Mouse (Mus musculus) liver, embryonic 16.5 days (tissue): Measurements from ENCODE around the gene Ttpal. TPM values are rescaled to one million over a fixed set of nuclear protein-coding genes. Genes with fewer than 3 reads are reported as not detected.

Source experiments
- ATAC-seq: fragments of 200-750 bp; cut with Nextera tagmentation; 2 replicates; pipeline ENCODE4 v1.8.0; 2017; ENCODE audit warnings: low read depth, mild to moderate bottlenecking, moderate number of reproducible peaks, moderate library complexity
- H3K27ac ChIP-seq: fragments of 300-500 bp; sonication (generic); 2 replicates; pipeline ENCODE4 v1.5.1; 2014; ENCODE audit warnings: mild to moderate bottlenecking, low read length
- H3K27me3 ChIP-seq: fragments of 300-500 bp; sonication (generic); 2 replicates; pipeline ENCODE4 v1.6.1; 2014; ENCODE audit warnings: low read depth, low read length, mixed read lengths; ENCODE audit not compliant: control insufficient read depth, insufficient read depth
- H3K36me3 ChIP-seq: fragments of 300-500 bp; sonication (generic); 2 replicates; pipeline ENCODE4 v1.6.1; 2014; ENCODE audit warnings: mild to moderate bottlenecking; ENCODE audit not compliant: control insufficient read depth, insufficient read depth
- H3K4me1 ChIP-seq: fragments of 300-500 bp; sonication (generic); 2 replicates; pipeline ENCODE4 v1.6.1; 2014; ENCODE audit warnings: low read depth, low read length, mixed read lengths; ENCODE audit not compliant: control insufficient read depth
- H3K4me2 ChIP-seq: fragments of 300-500 bp; sonication (generic); 2 replicates; pipeline ENCODE4 v1.6.1; 2014; ENCODE audit warnings: low read depth, low read length, mixed read lengths
- H3K4me3 ChIP-seq: fragments of 300-500 bp; sonication (generic); 2 replicates; pipeline ENCODE4 v1.5.1; 2014; ENCODE audit warnings: low read depth, mild to moderate bottlenecking, low read length
- H3K9ac ChIP-seq: fragments of 300-500 bp; sonication (generic); 2 replicates; pipeline ENCODE4 v1.6.1; 2014; ENCODE audit warnings: low read depth, low read length
- H3K9me3 ChIP-seq: fragments of 300-500 bp; sonication (generic); replicated peaks from 2 replicates; pipeline ENCODE4 v1.6.1; 2016; ENCODE audit warnings: low read length; ENCODE audit not compliant: control insufficient read depth
- WGBS: fragments of 180-500 bp; shearing (Covaris S2); extraction: QIAGEN DNeasy Blood & Tissue Kit; methylation state at CpG from one replicate; pipeline ENCODE4 v1.1.7; 2014; ENCODE audit not compliant: insufficient replicate concordance; 5-methylcytosine and 5-hydroxymethylcytosine counted together
- polyA plus RNA-seq: library from polyadenylated mRNA; unstranded; fragments of >200 nt; fragmentation: Nextera tagmentation; extraction: Ambion mirVana; gene quantifications from 2 replicates; pipeline ENCODE4 v1.2.1, GENCODE M21; 2015

The Ttpal gene
- polyA plus RNA-seq: 9.2 and 10.6 TPM in 2 replicates

DNA sequence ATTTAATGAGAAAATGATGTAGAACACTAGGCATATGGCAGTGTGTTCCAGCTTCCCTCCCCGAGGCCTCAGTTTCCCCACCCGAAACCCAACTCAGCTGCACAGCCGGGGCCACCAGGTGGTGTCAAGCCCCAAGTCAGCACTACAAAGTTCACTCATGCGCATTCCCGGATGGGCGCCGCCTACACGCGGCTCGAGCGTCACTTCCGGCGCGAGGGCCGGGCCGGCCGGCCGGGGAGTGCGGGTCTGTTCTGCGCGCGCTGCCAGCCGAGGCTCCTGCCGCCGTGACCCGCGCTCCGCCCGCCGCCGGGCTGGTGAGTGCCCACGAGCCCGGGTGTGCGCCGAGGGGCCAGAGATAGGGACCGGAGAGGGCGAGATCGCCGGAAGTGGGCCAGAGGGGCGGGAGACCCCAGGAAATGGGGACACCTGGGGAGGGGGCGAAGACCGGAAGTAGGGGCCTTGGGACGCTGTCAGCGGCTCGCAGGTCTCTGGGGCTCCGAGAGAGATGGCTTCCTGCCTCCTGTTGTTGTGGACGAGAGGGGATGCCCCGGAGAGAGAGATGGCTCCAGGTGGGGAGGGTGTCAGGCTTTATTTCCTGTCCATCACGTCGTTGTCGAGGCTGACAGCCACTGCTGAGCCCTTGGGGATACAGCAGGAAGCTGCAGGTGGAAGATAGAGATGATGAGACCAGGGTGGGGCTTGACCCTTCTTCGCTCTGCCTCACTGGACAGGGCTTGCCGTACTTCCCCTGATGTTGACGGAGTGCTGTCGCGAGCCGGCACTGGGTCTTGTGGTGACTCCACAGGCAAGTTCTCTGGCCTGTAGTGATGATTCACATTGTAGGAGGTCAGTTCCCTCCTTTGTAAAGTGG lies at the start of gene Ttpal:
TSS of gene Ttpal (plus strand) at position 214 of the 871 bp plus-strand sequence.
- Histone ChIP-seq H3K9me3 (no peaks in the 10 kb centered on the region), H3K4me1 (peaks cover 31% of the 10 kb centered on the region), H3K4me2 (peak within 1 kb of the TSS; percentile 95), H3K27ac (peak within 1 kb of the TSS; percentile 88), H3K9ac (peak within 1 kb of the TSS; percentile 92), H3K36me3 (no peaks in the 10 kb centered on the region), H3K4me3 (peak within 1 kb of the TSS; percentile 88), H3K27me3 (no peaks in the 10 kb centered on the region)
- ATAC-seq: peak; percentile 94
- WGBS: under 1% methylated on average over 56 of the region's 57 CpGs

DNA sequence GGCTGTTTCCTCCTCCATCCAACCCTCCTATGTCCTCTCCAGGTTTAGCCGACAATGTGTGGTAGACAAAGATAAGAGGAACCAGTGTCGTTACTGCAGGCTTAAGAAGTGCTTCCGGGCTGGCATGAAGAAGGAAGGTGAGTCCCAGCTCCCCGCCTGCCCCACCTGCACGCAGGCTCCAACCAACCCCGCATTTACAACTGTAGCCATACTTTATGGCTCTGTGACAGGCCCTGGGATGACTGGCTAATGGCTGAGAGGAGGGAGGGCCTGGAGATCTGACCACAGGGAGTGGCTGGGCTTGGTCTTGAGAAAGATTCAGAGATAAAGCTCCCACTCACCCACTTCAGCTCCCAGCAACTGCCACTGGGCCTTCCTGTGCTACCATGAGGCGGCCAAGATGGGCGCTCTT lies 49.6 kb upstream of the Ttpal start:
- Histone ChIP-seq H3K4me1 (peaks cover 24% of the 10 kb centered on the region), H3K9me3 (no peaks in the 10 kb centered on the region), H3K27ac (no peak overlapping the region), H3K9ac (no peak overlapping the region), H3K4me2 (no peak overlapping the region), H3K27me3 (no peaks in the 10 kb centered on the region), H3K36me3 (no peaks in the 10 kb centered on the region), H3K4me3 (no peak overlapping the region)
- ATAC-seq: peak; percentile 10; the same call in 1 of the 2 replicates
- 20% methylated on average over 8 of the region's 8 CpGs for WGBS

DNA sequence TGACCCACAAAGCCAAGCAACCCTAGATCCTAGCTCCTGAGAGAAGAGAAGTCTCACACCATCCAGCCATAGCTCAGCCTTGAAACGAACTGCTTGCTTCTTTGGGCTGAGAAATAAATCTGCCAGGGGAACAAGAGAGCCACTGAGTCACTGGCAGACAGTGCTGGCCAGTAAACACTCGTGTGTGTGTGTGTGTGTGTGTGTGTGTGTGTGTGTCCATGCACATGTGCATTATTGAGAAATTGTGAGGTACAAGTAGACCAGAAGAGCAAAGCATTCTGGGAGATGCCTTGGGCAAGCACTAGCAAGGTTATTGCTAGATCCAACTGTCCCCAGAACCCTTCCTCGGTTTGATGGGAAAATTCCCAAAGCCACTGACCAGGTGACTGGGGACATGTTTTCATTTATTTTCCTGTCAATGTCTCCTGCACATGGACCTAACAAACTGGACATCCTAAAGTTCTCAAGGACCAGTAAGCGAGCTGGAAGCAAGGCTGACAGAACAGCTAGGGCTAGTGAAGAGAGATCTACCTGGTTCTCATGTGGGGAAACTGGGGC lies 47.6 kb upstream of the Ttpal start:
- H3K4me2 ChIP-seq: no peak overlapping the region
- no peaks in the 10 kb centered on the region for H3K27me3 ChIP-seq
- no peak overlapping the region for H3K4me3 ChIP-seq
- peaks cover 24% of the 10 kb centered on the region for H3K4me1 ChIP-seq
- no peaks in the 10 kb centered on the region for H3K36me3 ChIP-seq
- WGBS: 53% methylated on average over 4 of the region's 4 CpGs
- H3K9ac ChIP-seq: no peak overlapping the region
- no peak for ATAC-seq
- H3K9me3 ChIP-seq: no peaks in the 10 kb centered on the region
- H3K27ac ChIP-seq: peak overlapping the region; percentile 82

- ATAC-seq: no peak
- Histone ChIP-seq H3K9me3 (no peaks in the 10 kb centered on the region), H3K9ac (0 out of 2 replicates have a peak overlapping the region, but pooled peaks have one; percentile 37), H3K27me3 (no peaks in the 10 kb centered on the region), H3K4me2 (no peak overlapping the region), H3K36me3 (no peaks in the 10 kb centered on the region), H3K4me3 (no peak overlapping the region), H3K4me1 (peaks cover 24% of the 10 kb centered on the region), H3K27ac (peak overlapping the region; percentile 82)
- WGBS: 56% methylated on average over 6 of the region's 6 CpGs
Observed at GRCm38 (mm10) chr2:163554996-163555395, 47.1 kb upstream of the Ttpal start.

DNA sequence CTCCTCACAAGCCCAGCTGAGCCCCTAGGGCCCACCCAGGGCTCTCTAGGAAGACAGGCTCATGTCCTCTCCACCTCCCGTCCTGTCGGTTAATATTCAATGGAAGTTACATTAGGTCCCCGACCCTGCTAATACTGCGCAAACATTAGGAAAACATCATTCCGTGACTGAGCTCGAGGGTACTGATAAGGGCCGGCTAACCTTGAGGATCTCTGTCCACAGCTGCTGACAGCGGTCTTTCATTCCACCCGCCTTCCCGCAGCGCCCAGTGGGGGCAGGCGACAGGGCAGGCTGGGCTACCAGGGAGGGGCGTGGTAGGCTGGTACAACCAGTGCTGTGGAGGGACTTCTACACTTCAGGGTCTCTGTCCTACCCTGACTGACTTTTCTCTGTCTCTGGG lies 46.7 kb upstream of the Ttpal start:
- Histone ChIP-seq H3K9ac (0 out of 2 replicates have a peak overlapping the region, but pooled peaks have one; percentile 37), H3K4me2 (no peak overlapping the region), H3K4me3 (no peak overlapping the region), H3K4me1 (peaks cover 24% of the 10 kb centered on the region), H3K27me3 (no peaks in the 10 kb centered on the region), H3K9me3 (no peaks in the 10 kb centered on the region), H3K36me3 (no peaks in the 10 kb centered on the region), H3K27ac (peak overlapping the region; percentile 82)
- peak; percentile 82 for ATAC-seq
- WGBS: 61% methylated on average over 13 of the region's 13 CpGs

- no peaks in the 10 kb centered on the region for H3K36me3 ChIP-seq
- no peak overlapping the region for H3K9ac ChIP-seq
Observed at GRCm38 (mm10) chr2:163558548-163558947, 43.6 kb upstream of the Ttpal start.

GRCm38 (mm10) chr2:163559236-163559635 lies 42.9 kb upstream of the Ttpal start:
- no peak overlapping the region for H3K4me3 ChIP-seq
- H3K27ac ChIP-seq: no peak overlapping the region
- H3K36me3 ChIP-seq: no peaks in the 10 kb centered on the region
- peaks cover 7% of the 10 kb centered on the region for H3K4me1 ChIP-seq
- WGBS: 61% methylated on average over 5 of the region's 5 CpGs
- no peak overlapping the region for H3K4me2 ChIP-seq
- no peak overlapping the region for H3K9ac ChIP-seq
- no peak for ATAC-seq
- H3K9me3 ChIP-seq: no peaks in the 10 kb centered on the region
- H3K27me3 ChIP-seq: no peaks in the 10 kb centered on the region

More at GRCm38 (mm10) chr2:163558548-163558947, 43.6 kb upstream of the Ttpal start:
- H3K27me3 ChIP-seq: no peaks in the 10 kb centered on the region
- ATAC-seq: no peak
- H3K9me3 ChIP-seq: no peaks in the 10 kb centered on the region
- WGBS: 74% methylated on average over 1 of the region's 1 CpGs
- no peak overlapping the region for H3K27ac ChIP-seq
- H3K4me2 ChIP-seq: no peak overlapping the region
- peaks cover 7% of the 10 kb centered on the region for H3K4me1 ChIP-seq
- no peak overlapping the region for H3K4me3 ChIP-seq

DNA sequence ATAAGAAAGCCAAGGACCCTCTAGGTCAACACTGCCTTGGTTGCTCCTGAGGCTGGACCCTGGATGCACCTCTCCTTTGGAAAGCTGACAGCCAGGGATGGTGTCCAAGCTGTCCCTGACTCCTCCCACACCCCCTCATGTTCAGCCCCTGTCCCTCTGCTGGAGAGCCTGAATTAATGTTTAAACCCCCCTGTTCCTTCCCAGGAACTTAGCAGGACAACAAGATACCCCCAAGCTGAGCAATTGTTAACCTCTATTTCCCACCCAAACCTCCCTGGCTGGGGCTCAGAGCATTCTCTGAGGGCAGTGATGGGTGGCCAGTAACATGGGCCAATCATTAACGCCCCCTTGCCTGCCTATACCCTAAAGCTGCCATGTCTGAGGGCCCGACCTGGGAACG lies 41.9 kb upstream of the Ttpal start:
- 64% methylated on average over 3 of the region's 3 CpGs for WGBS
- no peaks in the 10 kb centered on the region for H3K36me3 ChIP-seq
- H3K9ac ChIP-seq: no peak overlapping the region

More for the DNA sequence above, 41.9 kb upstream of the Ttpal start:
- ATAC-seq: no peak
- Histone ChIP-seq H3K4me3 (no peak overlapping the region), H3K9me3 (no peaks in the 10 kb centered on the region), H3K4me1 (peaks cover 7% of the 10 kb centered on the region), H3K27me3 (no peaks in the 10 kb centered on the region), H3K27ac (no peak overlapping the region), H3K4me2 (no peak overlapping the region)
